Mouse (Mus musculus): Measurements from ENCODE around the gene Hgd. TPM values are rescaled to one million over a fixed set of nuclear protein-coding genes. Genes with fewer than 3 reads are reported as not detected.

Hgd gene
- polyA plus RNA-seq, 1 experiment from 2014 or later: 0.47 TPM

DNA sequence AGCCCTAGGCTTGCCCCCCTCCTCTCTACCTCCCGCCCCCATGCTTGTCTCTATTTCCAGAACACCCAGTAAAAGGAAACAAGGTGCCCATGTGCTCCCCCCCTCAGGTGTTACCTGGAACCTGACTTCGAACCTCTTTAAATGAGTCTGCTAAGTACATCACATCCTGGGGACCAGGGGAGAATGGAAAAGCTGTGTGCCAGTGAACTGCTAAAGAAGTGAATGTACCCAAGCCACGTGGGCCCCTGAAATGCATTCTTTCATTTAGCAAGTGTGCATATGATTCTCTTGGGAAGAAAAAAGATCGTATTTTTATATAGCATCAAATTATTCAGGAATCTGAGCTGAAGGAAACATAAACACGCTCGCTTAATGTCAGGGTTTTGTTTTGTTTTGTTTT is 3.8 kb downstream of the Hgd start:
- WGBS: 40% methylated on average over 6 of the region's 6 CpGs
- H3K27ac ChIP-seq: no peak overlapping the region

GRCm38 (mm10) chr16:37584218-37585035 is 4.5 kb downstream of the Hgd start:
- peak overlapping the region; percentile 25 for H3K4me3 ChIP-seq
- peak overlapping the region; percentile 57 for H3K4me2 ChIP-seq
- WGBS: 6% methylated on average over 25 of the region's 25 CpGs
- H3K36me3 ChIP-seq: no peaks in the 10 kb centered on the region
- H3K9ac ChIP-seq: no peak overlapping the region
- H3K4me1 ChIP-seq: peaks cover 8% of the 10 kb centered on the region
- no peaks in the 10 kb centered on the region for H3K9me3 ChIP-seq
- 0 out of 2 replicates have a peak, but pooled peaks cover 5% of the 10 kb centered on the region for H3K27me3 ChIP-seq
- ATAC-seq (ENCODE audit: borderline replicate concordance, extremely low read depth, low FRiP score, low TSS enrichment): peak; percentile 42; the same call in 1 of the 2 replicates
- no peak overlapping the region for H3K27ac ChIP-seq

More for the DNA sequence above, 3.8 kb downstream of the Hgd start:
- peak overlapping the region; percentile 57 for H3K4me2 ChIP-seq
- no peaks in the 10 kb centered on the region for H3K36me3 ChIP-seq
- H3K9me3 ChIP-seq: no peaks in the 10 kb centered on the region
- ATAC-seq (ENCODE audit: borderline replicate concordance, extremely low read depth, low FRiP score, low TSS enrichment): no peak
- peaks cover 8% of the 10 kb centered on the region for H3K4me1 ChIP-seq
- 0 out of 2 replicates have a peak, but pooled peaks cover 5% of the 10 kb centered on the region for H3K27me3 ChIP-seq
- no peak overlapping the region for H3K4me3 ChIP-seq
- H3K9ac ChIP-seq: no peak overlapping the region

GRCm38 (mm10) chr16:37585129-37585563 is 5.2 kb downstream of the Hgd start:
- Histone ChIP-seq H3K27ac (no peak overlapping the region), H3K4me1 (peaks cover 8% of the 10 kb centered on the region), H3K4me3 (no peak overlapping the region), H3K36me3 (no peaks in the 10 kb centered on the region), H3K9ac (no peak overlapping the region), H3K4me2 (peak overlapping the region; percentile 57; the same call in 1 of the 2 replicates), H3K27me3 (0 out of 2 replicates have a peak, but pooled peaks cover 5% of the 10 kb centered on the region), H3K9me3 (no peaks in the 10 kb centered on the region)
- ATAC-seq (ENCODE audit: borderline replicate concordance, extremely low read depth, low FRiP score, low TSS enrichment): no peak
- WGBS: 51% methylated on average over 8 of the region's 8 CpGs

DNA sequence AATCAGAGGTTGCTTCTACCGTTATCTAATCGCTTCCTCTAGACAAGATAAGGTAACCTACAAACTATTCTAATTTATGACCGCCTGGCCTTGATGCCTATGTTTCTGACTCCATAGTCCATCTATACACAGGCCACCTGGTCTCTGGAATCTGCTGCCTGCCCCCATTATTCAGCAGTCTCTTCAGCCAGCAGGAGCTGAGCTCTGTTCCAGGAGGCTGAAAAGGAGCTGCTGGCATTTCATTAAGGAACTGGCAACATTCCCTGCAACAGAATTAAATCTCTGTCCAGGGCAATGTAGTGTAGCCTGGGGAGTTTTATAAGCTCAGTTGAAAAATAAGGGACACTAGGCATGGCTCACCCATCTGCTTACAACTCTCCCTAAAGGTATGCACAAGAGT is 11.0 kb downstream of the Hgd start:
- Histone ChIP-seq H3K27ac (no peak overlapping the region), H3K9me3 (no peaks in the 10 kb centered on the region), H3K27me3 (no peaks in the 10 kb centered on the region), H3K4me3 (no peak overlapping the region), H3K4me1 (no peaks in the 10 kb centered on the region), H3K9ac (no peak overlapping the region), H3K36me3 (no peaks in the 10 kb centered on the region), H3K4me2 (no peak overlapping the region)
- no peak for ATAC-seq (ENCODE audit: borderline replicate concordance, extremely low read depth, low FRiP score, low TSS enrichment)
- 84% methylated on average over 3 of the region's 3 CpGs for WGBS

DNA sequence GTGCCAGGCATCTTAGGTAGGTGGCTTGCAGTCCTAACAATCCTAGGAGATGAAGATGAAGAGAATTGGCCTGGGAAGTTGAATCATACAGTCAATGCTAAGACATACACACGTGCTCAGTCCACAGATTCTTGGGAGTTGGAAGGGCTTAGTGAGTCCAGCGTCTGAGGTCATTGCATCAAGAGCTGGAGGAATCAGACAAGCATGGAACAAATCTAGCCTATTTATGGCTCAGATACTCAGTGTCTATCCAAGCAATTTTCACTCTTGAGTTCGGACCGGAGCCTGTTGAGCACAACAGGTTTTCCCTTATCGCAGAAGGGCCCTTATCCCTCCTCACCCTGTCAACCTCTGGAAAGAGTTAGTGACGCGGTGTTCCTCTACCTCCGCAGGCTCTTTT is 11.6 kb downstream of the Hgd start:
- no peak for ATAC-seq (ENCODE audit: borderline replicate concordance, extremely low read depth, low FRiP score, low TSS enrichment)
- H3K4me3 ChIP-seq: no peak overlapping the region
- H3K27ac ChIP-seq: no peak overlapping the region
- H3K9ac ChIP-seq: no peak overlapping the region
- no peaks in the 10 kb centered on the region for H3K9me3 ChIP-seq
- no peak overlapping the region for H3K4me2 ChIP-seq
- no peaks in the 10 kb centered on the region for H3K4me1 ChIP-seq
- H3K36me3 ChIP-seq: no peaks in the 10 kb centered on the region
- WGBS: 78% methylated on average over 8 of the region's 8 CpGs
- no peaks in the 10 kb centered on the region for H3K27me3 ChIP-seq

DNA sequence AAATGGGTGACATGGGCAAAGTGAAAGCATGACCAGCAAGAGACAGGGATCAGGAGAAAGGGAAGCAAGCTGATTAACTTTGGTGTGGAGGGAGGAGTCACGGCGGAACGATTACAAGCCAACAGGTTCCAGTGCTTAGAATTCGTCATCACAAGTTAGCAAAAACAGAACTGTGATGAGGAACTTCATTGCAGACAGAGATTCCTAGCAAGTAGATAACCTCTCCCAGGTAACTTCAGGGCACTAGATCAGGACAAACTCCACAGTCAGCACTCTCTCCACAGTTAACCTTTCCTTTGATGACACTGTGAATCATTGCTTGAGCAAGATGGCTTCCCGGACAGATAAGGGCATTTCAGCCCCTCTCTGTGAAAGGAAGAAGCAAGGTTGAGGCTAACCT is 17.5 kb downstream of the Hgd start:
- ATAC-seq (ENCODE audit: borderline replicate concordance, extremely low read depth, low FRiP score, low TSS enrichment): no peak
- no peak overlapping the region for H3K9ac ChIP-seq
- H3K9me3 ChIP-seq: no peaks in the 10 kb centered on the region
- WGBS: 58% methylated on average over 5 of the region's 5 CpGs
- no peak overlapping the region for H3K27ac ChIP-seq
- no peaks in the 10 kb centered on the region for H3K36me3 ChIP-seq
- H3K4me2 ChIP-seq: no peak overlapping the region
- no peaks in the 10 kb centered on the region for H3K27me3 ChIP-seq
- H3K4me3 ChIP-seq: no peak overlapping the region
- H3K4me1 ChIP-seq: no peaks in the 10 kb centered on the region

- H3K4me1 ChIP-seq: no peaks in the 10 kb centered on the region
- H3K27me3 ChIP-seq: no peaks in the 10 kb centered on the region
- no peaks in the 10 kb centered on the region for H3K9me3 ChIP-seq
- H3K4me3 ChIP-seq: no peak overlapping the region
- no peak overlapping the region for H3K27ac ChIP-seq
- H3K36me3 ChIP-seq: no peaks in the 10 kb centered on the region
- ATAC-seq (ENCODE audit: borderline replicate concordance, extremely low read depth, low FRiP score, low TSS enrichment): no peak
- 76% methylated on average over 7 of the region's 7 CpGs for WGBS
- H3K4me2 ChIP-seq: no peak overlapping the region
- H3K9ac ChIP-seq: no peak overlapping the region
Measured at GRCm38 (mm10) chr16:37598463-37598862, 18.5 kb downstream of the Hgd start.

DNA sequence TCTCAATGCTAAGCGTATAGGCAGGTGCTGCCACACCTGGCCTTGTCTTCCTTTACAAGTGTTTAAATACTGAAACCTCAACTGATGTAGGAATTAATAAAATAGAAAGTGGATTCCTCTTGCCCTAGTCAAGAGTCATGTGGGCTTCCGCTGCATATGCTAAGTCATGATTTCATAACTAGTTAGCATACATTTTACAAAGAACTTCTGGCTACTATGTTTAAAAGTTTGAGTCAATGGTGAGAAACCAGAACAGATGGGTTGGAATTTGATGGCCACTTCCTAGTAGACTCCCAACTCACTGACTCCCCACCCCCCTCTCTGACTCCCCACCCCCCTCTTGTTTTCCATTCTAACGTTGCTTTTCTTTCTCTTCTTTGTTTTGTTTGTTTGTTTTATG is 19.4 kb downstream of the Hgd start:
- WGBS: 70% methylated on average over 3 of the region's 3 CpGs
- Histone ChIP-seq H3K27me3 (no peaks in the 10 kb centered on the region), H3K36me3 (no peaks in the 10 kb centered on the region), H3K9ac (no peak overlapping the region), H3K4me2 (no peak overlapping the region), H3K4me3 (no peak overlapping the region), H3K4me1 (no peaks in the 10 kb centered on the region), H3K27ac (no peak overlapping the region), H3K9me3 (no peaks in the 10 kb centered on the region)
- ATAC-seq (ENCODE audit: borderline replicate concordance, extremely low read depth, low FRiP score, low TSS enrichment): no peak

DNA sequence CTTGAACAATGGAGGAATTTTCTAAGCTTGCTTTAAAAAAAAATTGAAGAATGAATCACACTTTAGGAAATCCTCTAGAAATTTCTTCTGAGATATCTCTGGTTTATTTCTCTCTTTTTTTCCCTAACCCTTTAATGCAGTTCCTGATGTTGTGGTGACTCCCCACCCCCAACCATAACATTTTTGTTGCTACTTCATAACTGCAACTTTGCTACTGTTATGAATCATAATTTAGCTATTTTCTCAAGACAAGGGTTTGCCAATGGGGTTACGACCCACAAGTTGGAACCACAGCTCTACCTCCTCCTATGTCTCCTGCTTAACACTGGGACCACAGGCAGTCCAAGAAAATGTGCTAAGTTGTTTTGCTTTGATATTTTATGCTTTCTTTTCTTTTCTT is 23.5 kb downstream of the Hgd start:
- Histone ChIP-seq H3K4me1 (no peaks in the 10 kb centered on the region), H3K4me3 (no peak overlapping the region), H3K9ac (no peak overlapping the region), H3K4me2 (no peak overlapping the region), H3K27ac (no peak overlapping the region), H3K27me3 (no peaks in the 10 kb centered on the region), H3K9me3 (no peaks in the 10 kb centered on the region), H3K36me3 (no peaks in the 10 kb centered on the region)
- no peak for ATAC-seq (ENCODE audit: borderline replicate concordance, extremely low read depth, low FRiP score, low TSS enrichment)
- 89% methylated on average over 1 of the region's 1 CpGs for WGBS

- H3K4me3 ChIP-seq: no peak overlapping the region
- no peak overlapping the region for H3K27ac ChIP-seq
- no peaks in the 10 kb centered on the region for H3K36me3 ChIP-seq
- 0 out of 2 replicates have a peak, but pooled peaks have one; percentile 42 for ATAC-seq (ENCODE audit: borderline replicate concordance, extremely low read depth, low FRiP score, low TSS enrichment)
- no peak overlapping the region for H3K4me2 ChIP-seq
- 45% methylated on average over 6 of the region's 6 CpGs for WGBS
- H3K4me1 ChIP-seq: no peaks in the 10 kb centered on the region
- H3K27me3 ChIP-seq: no peaks in the 10 kb centered on the region
- H3K9me3 ChIP-seq: no peaks in the 10 kb centered on the region
- H3K9ac ChIP-seq: no peak overlapping the region
Measured at GRCm38 (mm10) chr16:37604243-37604642, 24.3 kb downstream of the Hgd start.

GRCm38 (mm10) chr16:37610333-37610732 is 30.4 kb downstream of the Hgd start:
- no peak overlapping the region for H3K4me3 ChIP-seq
- H3K27me3 ChIP-seq: no peaks in the 10 kb centered on the region
- H3K9ac ChIP-seq: no peak overlapping the region
- no peaks in the 10 kb centered on the region for H3K36me3 ChIP-seq
- no peaks in the 10 kb centered on the region for H3K9me3 ChIP-seq
- no peak overlapping the region for H3K27ac ChIP-seq
- ATAC-seq (ENCODE audit: borderline replicate concordance, extremely low read depth, low FRiP score, low TSS enrichment): no peak
- no peaks in the 10 kb centered on the region for H3K4me1 ChIP-seq
- H3K4me2 ChIP-seq: no peak overlapping the region
- WGBS: 85% methylated on average over 8 of the region's 8 CpGs

DNA sequence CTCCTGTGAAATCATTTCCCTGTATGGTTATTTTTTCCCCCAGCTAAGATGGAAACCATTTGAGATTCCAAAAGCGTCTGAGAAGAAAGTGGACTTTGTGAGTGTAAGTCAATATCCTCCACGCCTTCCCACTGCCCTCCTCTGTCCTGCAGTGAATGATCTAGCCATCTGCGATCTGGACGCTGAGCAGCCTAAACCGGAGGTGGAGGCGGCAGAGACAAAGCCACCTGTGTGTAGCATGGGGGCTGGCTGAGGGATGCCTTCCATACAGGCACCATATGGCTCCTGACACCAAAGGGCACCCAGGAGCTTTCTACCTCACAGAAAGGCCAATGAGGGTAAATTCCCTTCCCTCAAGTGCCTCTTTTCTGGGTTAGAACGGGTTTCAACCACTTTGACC is 31.1 kb downstream of the Hgd start:
- Histone ChIP-seq H3K4me1 (no peaks in the 10 kb centered on the region), H3K4me2 (no peak overlapping the region), H3K4me3 (no peak overlapping the region), H3K27me3 (no peaks in the 10 kb centered on the region), H3K9me3 (no peaks in the 10 kb centered on the region), H3K36me3 (no peaks in the 10 kb centered on the region), H3K27ac (no peak overlapping the region), H3K9ac (no peak overlapping the region)
- no peak for ATAC-seq (ENCODE audit: borderline replicate concordance, extremely low read depth, low FRiP score, low TSS enrichment)
- WGBS: 50% methylated on average over 7 of the region's 7 CpGs

Data from lung, embryonic 15.5 days (tissue).